Mouse (Mus musculus) urinary bladder, postnatal 25 days (tissue): ENCODE measurements around the gene Zzz3.

ENCODE experiments used
- DNase-seq: peaks from one replicate; pipeline ENCODE4 v3.0.0; 2022; ENCODE audit warnings: low spot score

Zzz3 gene

GRCm38 (mm10) chr3:152466849-152467248 is 71.6 kb downstream of the Zzz3 start:
- DNase-seq: no peak

- no peak for DNase-seq
Observed at GRCm38 (mm10) chr3:152467312-152467711, 72.0 kb downstream of the Zzz3 start.

GRCm38 (mm10) chr3:152468032-152468431 is 72.8 kb downstream of the Zzz3 start:
- no peak for DNase-seq

- no peak for DNase-seq
Observed at GRCm38 (mm10) chr3:152468569-152469041, 73.3 kb downstream of the Zzz3 start.

- no peak for DNase-seq
Observed at GRCm38 (mm10) chr3:152469423-152470200, 74.3 kb downstream of the Zzz3 start.

- no peak for DNase-seq
Observed at GRCm38 (mm10) chr3:152470347-152470746, 75.1 kb downstream of the Zzz3 start.

GRCm38 (mm10) chr3:152472676-152473075 is 77.4 kb downstream of the Zzz3 start:
- no peak for DNase-seq

- peak; percentile 68 for DNase-seq
Observed at GRCm38 (mm10) chr3:152474582-152475277, 79.5 kb downstream of the Zzz3 start.

GRCm38 (mm10) chr3:152475278-152475669 is 80.0 kb downstream of the Zzz3 start:
- no peak for DNase-seq

GRCm38 (mm10) chr3:152475894-152476293 is 80.6 kb downstream of the Zzz3 start:
- DNase-seq: no peak

GRCm38 (mm10) chr3:152477796-152478527 is 82.7 kb downstream of the Zzz3 start:
- peak; percentile 59 for DNase-seq

GRCm38 (mm10) chr3:152478599-152479435 is 83.5 kb downstream of the Zzz3 start:
- DNase-seq: no peak

- no peak for DNase-seq
Observed at GRCm38 (mm10) chr3:152480336-152480735, 85.1 kb downstream of the Zzz3 start.

- no peak for DNase-seq
Observed at GRCm38 (mm10) chr3:152482182-152482581, 86.9 kb downstream of the Zzz3 start.

GRCm38 (mm10) chr3:152483800-152484199 is 88.5 kb downstream of the Zzz3 start:
- DNase-seq: no peak

- DNase-seq: no peak
Observed at GRCm38 (mm10) chr3:152484206-152484605, 88.9 kb downstream of the Zzz3 start.

GRCm38 (mm10) chr3:152488964-152489363 is 93.7 kb downstream of the Zzz3 start:
- DNase-seq: no peak

GRCm38 (mm10) chr3:152490423-152490822 is 95.2 kb downstream of the Zzz3 start:
- no peak for DNase-seq

GRCm38 (mm10) chr3:152492241-152492640 is 97.0 kb downstream of the Zzz3 start:
- DNase-seq: no peak

GRCm38 (mm10) chr3:152493813-152494212 is 98.5 kb downstream of the Zzz3 start:
- no peak for DNase-seq

GRCm38 (mm10) chr3:152494667-152495360 is 99.5 kb downstream of the Zzz3 start:
- DNase-seq: no peak
